Mouse (Mus musculus) liver, embryonic 18 days (tissue): Measurements from ENCODE around the gene Hccs. TPM values are rescaled to one million over a fixed set of nuclear protein-coding genes. Genes with fewer than 3 reads are reported as not detected.

Experiments
- polyA plus RNA-seq: library from polyadenylated mRNA; depleted of rRNA; stranded (reverse); fragments of >200 nt; gene quantifications from 2 replicates; pipeline ENCODE4 v1.2.3, GENCODE M21; 2012; rRNA removed

Gene Hccs
- 6.1 and 6.6 TPM in 2 replicates for polyA plus RNA-seq

DNA sequence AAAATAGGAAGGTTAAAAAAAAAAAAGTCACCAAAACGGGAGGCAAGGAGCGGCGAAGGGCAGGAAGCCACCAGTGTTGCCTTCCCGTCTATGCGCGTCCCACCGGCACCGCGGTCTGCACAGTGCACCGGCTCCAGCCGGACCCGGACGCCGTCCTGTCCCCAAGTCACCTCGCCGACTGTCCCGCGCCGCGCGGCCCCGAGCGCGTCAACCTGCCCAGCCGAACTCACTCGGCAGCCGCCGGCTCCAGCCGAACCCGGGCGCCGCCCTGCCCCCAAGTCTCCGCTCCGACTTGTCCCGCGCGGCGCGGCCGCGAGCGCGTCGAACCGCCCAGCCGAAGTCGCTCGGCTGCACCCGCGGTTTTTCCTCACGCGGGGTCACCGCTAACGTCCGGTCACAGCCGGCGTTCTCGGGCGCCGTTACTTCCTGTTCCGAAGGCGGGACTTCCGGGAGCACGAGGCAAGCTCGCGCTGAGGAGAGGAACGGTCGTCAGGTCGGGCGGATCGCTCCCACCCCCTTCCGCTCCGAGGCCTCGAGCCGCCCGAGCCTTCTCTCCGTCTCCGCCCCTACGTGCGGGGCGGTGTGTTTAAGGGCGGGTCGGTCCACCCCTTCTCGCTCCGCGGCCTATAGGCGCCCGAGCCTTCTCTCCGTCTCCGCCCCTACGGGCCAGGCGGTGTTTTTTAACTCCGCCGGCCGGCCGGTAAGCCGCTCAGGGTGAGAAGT, at the start of gene Hccs:
Gene Hccs (minus strand): TSS at position 428 of the 723 bp plus-strand sequence.

Other genes starting within 250 kb of the Hccs start
- gene Amelx, start 133.2 kb downstream of the Hccs start, polyA plus RNA-seq, result not detected in 2 replicates